Mouse (Mus musculus) lung, postnatal 4 days (tissue): ENCODE results near the gene Nrap.

Experiments
- DNase-seq, 2 experiments: peaks; one replicate each; pipeline ENCODE4 v3.0.0; 2021

Nrap gene

DNA sequence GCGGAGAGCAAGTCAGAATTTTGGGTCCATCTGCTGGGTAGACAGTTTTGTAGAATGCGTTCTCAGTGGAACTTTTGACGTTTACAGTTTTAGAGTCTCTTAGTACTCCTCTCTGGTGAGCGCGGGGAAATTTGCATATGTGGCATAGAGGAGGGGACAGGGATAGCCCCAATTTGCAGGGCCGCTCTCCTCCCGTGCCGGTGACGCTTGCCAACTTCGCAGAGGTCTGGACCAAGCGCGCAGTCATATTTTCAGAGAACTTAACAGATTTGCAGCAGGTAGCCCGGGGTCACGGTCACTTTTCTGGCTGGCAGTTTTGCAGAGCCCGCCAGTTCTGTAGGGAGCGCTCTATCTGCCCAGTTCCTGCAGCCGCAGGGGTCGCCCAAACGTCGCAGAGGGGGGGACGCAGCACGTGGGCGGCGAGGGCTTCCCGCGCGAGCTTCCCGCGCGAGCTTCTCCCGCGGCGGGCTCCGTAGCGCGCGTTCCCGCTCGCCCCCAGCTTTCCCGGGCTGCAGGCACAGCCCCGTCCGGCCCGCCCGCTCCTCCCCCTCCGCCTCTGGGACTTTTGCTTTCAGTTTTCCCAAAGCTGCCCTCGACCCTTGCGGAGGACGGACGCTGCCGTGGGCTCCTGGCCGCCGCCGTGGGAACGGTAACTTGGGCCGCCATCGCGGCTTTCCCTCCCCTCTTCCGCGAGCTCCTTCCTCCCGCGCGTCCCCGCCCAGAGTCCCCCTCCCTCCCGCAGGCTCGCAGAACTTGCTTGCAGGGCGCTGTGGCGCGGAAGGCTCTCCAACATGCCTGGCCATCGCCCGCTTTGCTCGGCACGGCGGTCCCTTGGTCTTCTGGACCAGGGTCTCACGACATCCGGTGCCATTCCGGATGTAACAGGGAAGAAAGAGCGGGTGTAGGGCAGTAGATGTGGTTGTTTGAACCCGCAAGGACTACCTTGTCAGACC, 7.1 kb upstream of the Nrap start, which contains the start of gene Casp7:
Gene Casp7 (plus strand): TSS at position 461 of the 953 bp plus-strand sequence.
- peak; percentile 83 to 86 for DNase-seq

DNA sequence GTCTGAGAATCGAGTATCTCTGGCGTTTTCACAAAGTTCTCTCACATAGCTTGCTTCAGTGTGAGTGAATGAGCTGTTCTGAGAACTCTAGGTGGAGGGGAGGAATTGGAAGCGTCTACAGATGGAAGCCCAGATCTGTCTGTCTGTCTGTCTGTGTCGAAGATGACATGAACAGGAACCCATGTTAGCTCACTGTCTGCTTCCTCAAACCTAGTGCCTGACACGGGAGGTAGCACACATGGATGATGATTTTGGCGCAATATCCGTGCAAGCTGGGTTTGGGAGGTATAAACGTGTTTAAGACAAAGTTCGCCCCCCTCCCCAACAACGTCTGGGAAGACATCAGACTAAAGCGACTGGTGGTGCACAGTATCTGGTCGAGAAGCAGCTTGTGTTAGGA, 6.4 kb upstream of the Nrap start:
- DNase-seq, result no peak

DNA sequence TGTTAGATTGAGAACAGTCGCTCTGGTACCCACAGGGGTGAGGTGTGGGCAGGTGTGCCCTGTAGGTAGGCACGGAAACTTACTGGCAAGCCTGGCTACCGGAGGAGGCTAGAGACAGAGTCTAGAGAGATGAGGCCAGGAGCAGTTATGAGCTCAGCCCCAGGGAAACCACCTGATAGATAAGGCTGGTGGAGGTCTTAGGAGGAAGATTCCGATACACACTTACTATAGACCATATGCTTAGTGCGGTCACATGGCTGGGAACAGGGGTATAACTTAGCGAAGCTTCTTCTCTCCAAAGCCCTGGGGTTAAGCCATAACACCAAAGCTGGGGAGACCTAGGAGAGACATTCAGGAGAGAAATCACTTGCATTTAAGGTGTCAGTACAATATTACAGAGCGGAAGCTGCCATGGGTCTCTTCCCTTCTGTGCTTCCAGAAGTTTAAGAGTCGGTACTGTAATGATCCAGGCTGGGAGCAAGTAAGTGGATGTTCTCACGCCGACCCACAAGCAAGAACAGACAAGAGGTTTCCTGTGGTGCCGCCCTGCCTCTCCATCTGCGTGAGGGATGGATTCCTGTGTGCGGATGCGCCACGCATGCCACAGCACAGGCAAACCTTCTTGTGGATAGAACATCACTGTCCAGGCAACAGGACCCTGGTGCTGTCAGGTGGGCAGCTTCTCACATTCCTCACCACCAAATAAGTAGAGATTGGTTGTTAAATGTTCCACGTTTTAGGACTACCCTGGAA, 5.5 kb upstream of the Nrap start:
- DNase-seq, result no peak

DNA sequence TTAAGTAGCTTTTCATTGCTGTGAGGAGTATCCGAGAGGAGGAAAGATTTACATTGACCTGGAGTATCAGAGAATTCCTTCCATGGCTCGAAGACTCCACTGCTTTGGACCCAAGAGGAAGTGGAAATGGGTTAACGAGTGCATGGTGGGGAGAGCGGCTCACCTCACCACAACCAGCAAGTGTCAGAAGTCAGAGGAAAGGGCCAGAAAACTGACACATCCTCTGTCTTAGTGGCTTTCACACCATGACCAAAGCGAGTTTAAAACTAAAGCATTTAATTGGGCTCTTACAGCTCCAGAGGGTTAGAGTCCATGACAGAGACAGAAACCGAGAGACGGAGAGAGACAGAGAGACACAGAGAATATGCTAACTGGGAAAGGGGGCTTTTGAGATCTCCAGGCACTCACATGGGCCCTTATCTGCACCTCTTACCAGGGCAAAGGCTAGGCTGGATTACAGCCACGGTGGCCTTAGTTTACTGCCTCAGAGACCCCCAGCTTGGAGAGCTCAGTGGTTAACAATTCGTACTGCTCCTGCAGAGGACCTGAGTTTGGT, 3.6 kb upstream of the Nrap start:
- no peak for DNase-seq

DNA sequence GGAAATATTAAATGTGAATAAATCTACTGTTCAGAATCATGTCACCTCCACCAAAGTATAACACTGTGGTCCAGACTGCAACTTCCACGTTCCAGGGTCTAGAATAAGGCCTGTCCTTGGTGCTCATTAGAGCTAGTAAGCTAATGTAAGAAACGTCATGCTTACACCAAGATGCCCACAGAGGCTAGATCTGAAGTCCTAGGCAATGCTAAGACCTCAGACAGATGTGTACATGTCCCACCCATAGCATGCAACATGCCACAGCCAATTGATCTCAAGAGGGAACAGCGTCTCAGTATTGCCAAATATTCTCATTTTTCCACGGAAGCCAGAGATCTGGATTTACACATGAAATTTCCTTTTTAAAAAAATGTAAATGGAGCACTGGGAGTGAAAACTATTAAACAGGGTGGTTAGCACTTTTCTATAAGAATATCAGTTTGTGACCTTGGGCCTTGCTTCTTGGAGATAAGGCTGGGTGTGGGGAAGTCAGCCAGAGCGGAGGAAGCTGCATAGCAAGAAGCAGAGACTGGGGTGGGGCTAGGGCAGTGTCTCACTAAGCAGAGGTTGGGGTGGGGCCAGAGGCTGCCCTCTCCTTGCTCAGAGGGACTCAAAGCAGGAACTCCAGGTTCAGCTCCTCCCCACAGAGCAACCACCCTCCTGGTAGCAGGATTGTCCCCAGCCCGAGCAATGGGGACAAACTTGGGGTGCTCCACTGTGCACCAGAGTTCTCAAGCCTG, 1.6 kb upstream of the Nrap start:
- DNase-seq, result peak; percentile 51 to 57

DNA sequence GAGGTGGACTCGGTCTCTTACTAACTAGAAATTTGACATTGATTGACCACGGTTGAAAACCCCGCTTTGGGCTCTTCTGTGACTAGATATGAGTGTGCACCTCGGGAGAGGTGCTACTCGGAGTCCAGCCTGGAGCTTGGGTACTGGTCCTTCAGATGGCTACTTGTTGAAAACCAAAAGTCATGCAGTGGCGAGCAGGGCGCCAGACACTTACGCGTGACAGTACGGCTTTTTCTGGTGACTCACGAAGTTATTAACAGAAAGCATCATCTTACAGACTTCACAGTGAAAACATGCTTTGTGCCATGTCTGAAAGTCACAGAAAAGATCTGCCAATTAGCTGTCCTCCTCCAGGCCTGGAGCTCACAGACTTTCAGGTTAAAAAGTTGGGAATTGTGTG, 661 bp downstream of the Nrap start:
- DNase-seq, result no peak

DNA sequence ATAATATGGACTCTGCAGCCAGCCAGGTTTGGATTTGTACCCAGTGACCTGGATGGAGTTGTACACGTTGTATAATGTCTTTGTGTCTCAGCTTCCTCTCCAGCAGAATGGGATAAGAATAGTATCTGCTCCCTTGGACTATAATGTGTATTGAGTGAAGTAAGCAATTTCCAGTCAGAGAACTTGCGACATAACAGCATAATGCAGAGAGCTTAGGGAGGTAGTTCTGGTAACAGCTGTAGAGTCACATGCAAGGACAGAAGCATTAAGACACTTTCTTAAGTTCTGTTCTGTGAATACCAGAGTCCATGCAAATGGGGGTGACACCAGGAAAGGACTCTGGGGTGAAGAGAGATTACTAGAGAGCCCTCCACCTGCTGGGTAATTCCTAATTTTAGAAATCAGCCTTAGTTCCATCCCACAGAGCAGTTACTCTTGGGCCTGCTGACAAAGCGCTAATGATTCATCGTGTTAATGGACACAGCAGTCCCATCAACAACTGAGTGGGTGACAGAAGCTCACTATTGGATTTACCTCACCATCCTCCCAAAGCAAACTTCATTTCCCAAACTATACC, 2.0 kb downstream of the Nrap start:
- DNase-seq, result no peak

DNA sequence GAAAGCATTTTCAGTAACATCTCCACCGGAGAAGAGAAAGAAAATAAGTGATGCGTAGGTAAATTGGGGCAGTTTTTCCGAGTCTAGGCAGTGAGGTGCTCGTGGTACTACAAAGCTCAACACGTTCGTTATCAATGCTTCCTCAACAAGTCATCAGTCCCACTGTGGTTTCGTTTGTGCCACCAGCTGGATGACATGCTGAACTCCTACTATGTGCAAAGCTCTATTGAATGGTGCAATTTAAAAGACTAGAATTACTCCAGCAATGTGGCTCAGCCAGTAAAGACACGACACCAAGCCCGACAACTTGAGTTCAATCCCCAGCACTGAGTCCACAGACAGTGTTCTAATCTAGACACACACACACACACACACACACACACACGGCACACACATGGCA, 3.7 kb downstream of the Nrap start:
- DNase-seq, result no peak

DNA sequence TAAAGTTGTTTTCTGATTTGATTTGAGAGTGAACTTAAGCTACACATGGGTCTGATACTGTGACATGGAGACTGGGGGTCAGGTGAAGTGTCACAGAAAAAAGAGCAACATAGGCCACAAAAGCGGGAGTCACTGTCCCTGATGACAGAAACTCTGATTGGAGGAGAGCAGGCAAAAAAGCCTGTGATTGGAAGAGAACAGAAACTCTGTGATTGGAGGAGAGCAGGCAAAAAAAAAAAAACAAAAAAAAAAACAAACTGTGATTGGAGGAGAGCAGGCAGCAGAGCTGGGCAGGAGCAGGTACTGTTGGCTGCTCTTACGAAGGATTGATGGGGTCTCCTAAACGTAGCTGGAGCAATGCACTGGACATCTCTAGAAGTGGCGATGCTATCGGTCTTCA, 4.3 kb downstream of the Nrap start:
- DNase-seq, result no peak

DNA sequence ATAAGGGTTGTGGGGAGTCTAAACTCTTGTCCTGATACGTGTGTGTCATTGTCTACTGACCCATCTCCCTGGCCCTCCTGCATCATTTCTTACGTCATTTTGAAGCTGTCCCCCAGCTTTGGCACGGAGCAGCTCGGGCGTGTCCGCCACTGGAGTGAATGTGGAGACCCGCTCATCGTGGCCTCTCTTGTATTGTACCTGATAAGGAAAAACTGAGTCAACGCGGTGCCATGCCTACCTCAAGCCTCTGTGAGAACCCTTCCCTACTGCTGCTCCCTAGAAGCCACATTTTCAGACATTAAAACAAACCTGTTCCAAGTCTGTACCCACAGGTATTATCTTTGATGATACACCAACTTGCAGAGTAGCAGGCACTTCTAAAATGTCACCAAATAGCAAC, 8.4 kb downstream of the Nrap start:
- DNase-seq, result no peak

DNA sequence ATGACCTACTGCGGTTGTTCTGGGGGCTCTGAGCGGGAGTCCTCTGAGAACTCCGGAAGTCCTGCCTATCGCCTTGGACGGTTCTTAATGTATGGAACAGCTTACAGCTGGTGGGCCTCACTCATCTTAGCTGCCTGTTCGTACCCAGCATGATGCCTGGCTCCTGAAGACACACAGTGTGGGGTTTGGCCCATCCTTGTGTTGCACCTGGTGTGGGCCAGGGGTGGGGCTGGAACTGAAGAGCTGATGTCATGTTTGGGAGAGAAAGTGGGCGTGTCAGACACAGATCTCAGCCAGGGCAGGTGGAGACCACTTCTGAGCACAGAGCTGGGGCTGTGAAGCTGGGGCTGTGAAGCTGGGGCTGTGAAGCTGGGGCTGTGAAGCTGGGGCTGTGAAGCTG, 9.5 kb downstream of the Nrap start:
- DNase-seq, result no peak

DNA sequence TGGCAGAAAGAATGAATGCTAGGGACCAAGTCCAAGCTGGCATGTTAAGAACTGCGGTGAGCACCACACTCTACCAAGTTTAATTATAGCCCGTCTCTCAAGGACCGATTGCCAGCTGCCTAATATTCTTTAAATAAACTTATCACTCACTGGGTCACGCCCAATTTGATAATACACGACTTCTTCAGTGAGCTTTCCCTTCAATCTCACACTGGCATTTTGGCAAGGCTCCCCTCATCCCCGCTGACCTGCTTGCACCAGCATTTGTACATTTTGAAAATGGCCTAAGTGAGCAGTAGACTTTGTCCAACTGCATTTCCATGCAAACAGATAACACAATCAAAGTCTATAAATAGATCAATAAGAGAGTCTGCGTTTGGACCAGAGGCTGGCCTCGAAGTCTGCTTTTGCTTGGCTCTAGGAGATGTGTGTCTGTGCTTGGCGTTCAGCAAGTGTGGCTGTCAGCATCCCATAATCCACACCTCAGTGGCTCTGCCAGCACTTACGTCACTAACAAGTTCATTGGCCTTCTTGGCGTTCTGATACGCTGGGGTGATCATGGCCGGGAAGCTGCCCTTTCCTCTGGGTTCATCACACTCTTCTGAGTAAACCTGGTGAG, 11.2 kb downstream of the Nrap start:
- DNase-seq, result no peak

DNA sequence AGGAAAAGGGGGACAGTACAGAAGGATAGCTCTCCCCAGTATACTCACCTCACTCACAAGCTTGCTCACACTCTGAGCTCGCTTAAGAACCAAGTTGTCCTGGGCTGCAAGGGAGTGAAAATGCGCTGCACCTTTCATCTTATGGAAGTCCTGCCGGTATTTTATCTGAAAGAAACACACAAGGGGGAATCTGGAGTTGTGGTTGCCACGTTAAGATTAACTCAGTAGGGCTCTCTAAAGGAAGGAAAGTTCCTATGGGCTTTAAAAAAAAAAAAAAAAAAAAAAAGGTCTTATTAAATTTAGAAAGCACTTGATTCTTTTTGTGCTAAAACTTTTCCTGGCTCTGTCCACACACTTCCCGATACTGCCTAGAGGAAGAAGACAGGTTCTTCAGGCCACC, 11.8 kb downstream of the Nrap start:
- DNase-seq, result no peak

DNA sequence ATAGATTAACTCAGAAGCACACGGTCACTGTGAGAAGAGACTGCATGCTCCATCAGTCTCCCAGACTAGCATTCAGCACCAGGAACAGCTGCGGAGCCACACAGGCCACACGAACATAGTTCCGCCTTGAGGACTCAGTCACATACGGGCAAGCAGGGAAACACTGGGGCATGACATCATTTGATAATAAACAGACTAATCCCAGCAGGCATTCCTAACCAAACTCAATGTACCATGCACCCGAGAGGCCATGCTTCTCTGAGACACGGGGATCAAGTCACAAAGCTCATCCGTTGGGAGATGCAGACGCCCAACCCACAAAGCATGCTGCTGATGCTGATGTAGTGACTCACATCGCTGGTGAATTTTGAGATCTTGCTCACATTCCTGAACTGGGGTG, 15.8 kb downstream of the Nrap start:
- DNase-seq, result no peak

DNA sequence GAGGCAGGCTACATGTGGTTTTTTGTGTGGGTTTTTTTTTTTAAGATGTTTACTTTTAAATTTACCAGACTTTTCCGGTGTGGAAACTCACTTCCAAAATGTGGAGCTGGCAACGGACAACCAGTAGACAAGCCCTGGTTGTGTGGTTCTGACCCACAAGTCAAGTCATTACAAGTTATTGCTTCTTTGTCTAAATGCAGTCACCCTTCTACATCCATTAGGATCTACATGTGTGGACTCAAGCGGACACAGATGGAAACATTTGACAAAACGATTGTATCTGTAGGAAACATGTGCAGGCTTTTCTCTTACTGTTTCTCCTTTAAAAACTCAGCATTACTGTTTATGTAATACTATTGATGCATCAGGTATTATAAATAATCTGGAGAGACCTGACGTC, 16.6 kb downstream of the Nrap start:
- DNase-seq, result no peak

DNA sequence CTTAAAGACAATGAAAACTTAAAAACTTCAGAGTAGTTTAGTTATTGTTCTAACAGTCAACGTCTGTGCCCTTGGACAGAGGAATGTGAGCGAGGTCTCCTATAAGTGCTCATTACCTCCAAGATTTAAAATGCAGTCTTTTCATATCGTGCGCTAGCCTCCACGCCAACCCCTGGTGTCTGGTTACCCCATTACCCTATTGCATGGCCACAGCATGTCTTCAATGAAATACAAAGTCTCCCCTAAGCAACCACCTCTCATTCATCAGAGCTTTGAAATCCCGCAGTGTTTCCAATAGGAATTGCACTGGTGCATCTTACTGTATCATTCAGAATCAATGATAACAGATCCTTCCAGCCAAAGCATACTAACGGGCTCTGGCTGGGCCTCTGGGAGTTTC, 17.6 kb downstream of the Nrap start:
- DNase-seq, result no peak

DNA sequence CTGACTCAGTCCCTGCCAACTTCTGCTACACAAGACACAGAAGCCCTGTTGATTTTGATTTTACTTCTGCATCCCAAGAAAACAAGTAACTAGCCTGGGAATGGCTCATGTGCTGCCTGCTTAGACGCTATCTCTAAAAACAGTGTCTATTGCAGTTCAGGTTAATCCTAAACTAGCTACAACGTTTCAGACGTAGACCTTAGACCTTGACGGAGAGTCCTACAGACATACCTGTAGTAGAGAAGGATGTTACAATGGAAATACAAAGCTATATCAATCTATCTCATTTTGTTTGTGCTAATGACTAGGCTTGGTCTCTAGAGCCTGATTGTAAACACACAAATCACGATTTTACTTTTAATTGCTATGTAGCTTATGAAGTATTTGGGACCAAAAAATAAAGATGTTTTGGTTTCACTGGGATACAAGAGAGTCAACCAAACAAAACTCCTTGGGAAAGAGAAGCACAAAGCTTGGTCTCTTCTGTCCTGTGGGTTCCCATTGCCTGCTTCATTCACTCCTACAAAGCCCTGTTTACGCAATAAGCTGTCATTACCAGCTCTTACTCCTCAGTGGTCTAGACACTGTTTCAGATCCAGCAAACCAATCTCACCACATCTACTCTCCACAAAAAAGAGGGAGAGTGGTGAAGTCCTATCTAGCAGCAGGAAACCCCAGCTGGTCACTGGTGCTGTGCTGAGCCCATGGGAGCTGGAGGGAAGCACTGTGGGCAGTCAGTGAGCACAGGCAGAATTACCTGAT, 19.3 kb downstream of the Nrap start:
- DNase-seq, result no peak

DNA sequence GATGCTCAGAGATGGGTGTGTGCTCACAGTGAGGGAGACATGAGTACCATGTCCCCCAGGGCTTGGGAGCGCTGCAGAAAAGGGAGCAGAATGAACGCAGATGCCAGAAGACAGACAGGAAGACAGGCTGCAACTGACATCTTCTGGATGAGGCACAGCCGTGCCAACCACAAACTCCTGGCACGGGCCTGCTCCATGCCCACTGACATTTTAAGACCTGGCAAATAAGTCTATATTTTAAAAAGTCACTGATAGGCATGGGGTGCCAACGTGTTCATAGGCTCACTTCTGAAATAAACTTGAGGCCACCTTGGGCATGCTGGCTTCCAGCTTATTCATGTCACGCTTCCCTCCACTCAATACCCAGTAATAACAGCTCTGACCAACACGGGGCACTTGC, 20.9 kb downstream of the Nrap start:
- DNase-seq, result no peak

DNA sequence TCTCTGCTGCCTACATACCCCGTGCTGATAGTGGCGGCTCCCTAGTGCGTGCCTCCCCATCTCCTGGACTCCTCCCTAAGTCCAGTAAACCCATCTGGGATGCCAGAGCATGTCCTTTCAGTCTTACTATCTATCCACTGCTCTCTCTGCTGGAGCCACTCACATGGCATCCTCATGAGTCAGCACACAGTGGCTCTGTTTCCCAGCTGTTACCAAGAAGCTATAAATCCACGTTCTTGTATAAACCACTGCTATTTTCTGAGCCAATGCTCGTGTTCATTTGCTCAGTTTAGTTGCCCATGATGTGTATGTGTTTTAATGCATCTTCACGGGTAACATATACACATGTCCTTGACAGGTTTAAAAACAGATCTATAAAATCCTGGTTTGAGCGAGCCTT, 22.1 kb downstream of the Nrap start:
- DNase-seq, result no peak

DNA sequence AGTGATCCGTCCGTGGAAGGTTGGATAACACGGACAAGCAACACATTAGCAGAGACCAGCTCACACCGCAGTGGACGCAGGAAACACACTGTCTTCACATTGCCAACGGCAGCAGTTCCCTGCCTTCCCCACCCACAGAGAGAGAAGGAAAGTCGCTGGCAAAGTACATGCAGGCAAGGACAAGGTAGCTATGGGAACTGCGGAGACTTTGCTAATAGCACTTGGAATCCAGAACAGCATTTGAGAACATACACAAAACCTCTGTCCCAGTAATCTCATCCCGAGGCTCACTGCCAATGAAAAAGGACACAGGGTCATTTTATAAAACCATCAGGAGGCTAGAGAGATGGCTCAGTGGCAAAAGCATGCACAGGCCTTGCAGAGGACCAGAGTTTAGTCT, 23.2 kb downstream of the Nrap start:
- no peak for DNase-seq

DNA sequence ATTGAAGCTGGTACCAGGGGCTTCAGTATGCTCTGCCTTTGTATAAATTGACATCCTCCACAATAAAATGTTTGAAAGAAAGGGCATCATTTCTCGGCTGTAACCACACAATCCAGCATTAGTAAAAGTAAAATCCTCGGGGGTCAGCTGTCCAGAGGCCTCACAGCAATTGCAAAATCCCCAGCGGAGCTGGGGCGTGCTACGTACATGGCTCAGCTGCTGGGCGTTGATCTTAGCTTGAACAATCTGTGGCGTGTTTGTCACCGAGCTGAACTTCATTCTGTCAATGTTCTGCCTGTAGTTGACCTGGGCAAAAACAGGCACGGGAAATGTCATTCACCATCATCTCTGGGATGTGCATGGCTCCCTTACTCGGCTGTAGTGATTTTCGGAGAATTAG, 23.7 kb downstream of the Nrap start:
- peak; percentile 46 to 82 for DNase-seq

DNA sequence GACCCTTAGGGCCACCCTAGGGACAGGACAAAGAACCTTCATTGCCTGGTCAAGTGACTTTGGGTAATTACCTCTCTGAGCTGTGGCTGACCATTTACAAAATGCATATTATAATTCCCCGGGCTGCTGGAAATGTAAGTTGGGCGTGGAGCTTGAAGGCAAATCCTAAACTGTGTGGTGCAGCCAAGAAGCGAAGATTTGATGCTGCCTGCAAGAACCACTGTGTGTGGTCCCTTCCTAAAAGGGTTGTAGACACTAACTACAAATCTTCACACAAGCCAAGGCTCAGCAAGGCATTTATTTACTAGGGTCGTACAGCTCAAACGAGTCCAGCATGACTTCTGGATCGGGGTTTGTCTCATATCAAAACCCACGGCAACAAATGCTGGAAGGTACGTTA, 25.3 kb downstream of the Nrap start:
- no peak for DNase-seq
